Mouse (Mus musculus): ENCODE data around the gene Tgm4. TPM values are rescaled to one million over a fixed set of nuclear protein-coding genes. Genes with fewer than 3 reads are reported as not detected.
A peak's percentile ranks its signal among the peaks of the same experiment; 100 is the strongest.

Tgm4 gene
- polyA plus RNA-seq, 1 experiment, result 0.28 TPM

- no peaks in the 10 kb centered on the region for H3K36me3 ChIP-seq (ENCODE audit: control insufficient read depth, insufficient read depth, low read length)
- peaks cover 3% of the 10 kb centered on the region for H3K4me1 ChIP-seq (ENCODE audit: control insufficient read depth, insufficient read depth, low read length)
- no peak overlapping the region for H3K4me3 ChIP-seq (ENCODE audit: control insufficient read depth, low read depth, low read length)
- H3K27me3 ChIP-seq (ENCODE audit: control insufficient read depth, insufficient read depth, low read length), result no peaks in the 10 kb centered on the region
- no peak overlapping the region for H3K27ac ChIP-seq (ENCODE audit: control insufficient read depth, insufficient read depth, low read depth, low read length)
- TF ChIP-seq CTCF (IDR thresholded peaks at IDR 0.05; ENCODE audit: control insufficient read depth, insufficient read depth, insufficient replicate concordance, low read depth, low read length), result no peak
- no peak for TF ChIP-seq POLR2A (IDR thresholded peaks at IDR 0.05; ENCODE audit: control insufficient read depth, low read depth, low read length)
Observed at GRCm38 (mm10) chr9:123107186-123107585, 72.7 kb downstream of the Tgm4 start.

- Histone ChIP-seq H3K27me3 (ENCODE audit: control insufficient read depth, insufficient read depth, low read length) (no peaks in the 10 kb centered on the region), H3K27ac (ENCODE audit: control insufficient read depth, insufficient read depth, low read depth, low read length) (no peak overlapping the region)
- TF ChIP-seq POLR2A (IDR thresholded peaks at IDR 0.05; ENCODE audit: control insufficient read depth, low read depth, low read length) (no peak), CTCF (IDR thresholded peaks at IDR 0.05; ENCODE audit: control insufficient read depth, insufficient read depth, insufficient replicate concordance, low read depth, low read length) (no peak)
Observed at GRCm38 (mm10) chr9:123109188-123109587, 74.7 kb downstream of the Tgm4 start.

GRCm38 (mm10) chr9:123111751-123112221 is 77.3 kb downstream of the Tgm4 start:
- H3K36me3 ChIP-seq (ENCODE audit: control insufficient read depth, insufficient read depth, low read length), result no peaks in the 10 kb centered on the region
- TF ChIP-seq CTCF (IDR thresholded peaks at IDR 0.05; ENCODE audit: control insufficient read depth, insufficient read depth, insufficient replicate concordance, low read depth, low read length), result no peak
- TF ChIP-seq POLR2A (IDR thresholded peaks at IDR 0.05; ENCODE audit: control insufficient read depth, low read depth, low read length), result no peak
- H3K27me3 ChIP-seq (ENCODE audit: control insufficient read depth, insufficient read depth, low read length), result no peaks in the 10 kb centered on the region
- peaks cover 3% of the 10 kb centered on the region for H3K4me1 ChIP-seq (ENCODE audit: control insufficient read depth, insufficient read depth, low read length)
- H3K27ac ChIP-seq (ENCODE audit: control insufficient read depth, insufficient read depth, low read depth, low read length), result no peak overlapping the region
- H3K4me3 ChIP-seq (ENCODE audit: control insufficient read depth, low read depth, low read length), result no peak overlapping the region

More at GRCm38 (mm10) chr9:123109188-123109587, 74.7 kb downstream of the Tgm4 start:
- Histone ChIP-seq H3K4me1 (ENCODE audit: control insufficient read depth, insufficient read depth, low read length) (peaks cover 3% of the 10 kb centered on the region), H3K36me3 (ENCODE audit: control insufficient read depth, insufficient read depth, low read length) (no peaks in the 10 kb centered on the region), H3K4me3 (ENCODE audit: control insufficient read depth, low read depth, low read length) (no peak overlapping the region)

GRCm38 (mm10) chr9:123112805-123113521 is 78.4 kb downstream of the Tgm4 start, which contains the start of the genes Zdhhc3 and Exosc7:
Gene Zdhhc3 (minus strand): TSS chr9:123113205.
Gene Exosc7 (plus strand): TSS chr9:123113215.
- Histone ChIP-seq H3K4me3 (ENCODE audit: control insufficient read depth, low read depth, low read length) (peak within 1 kb of the TSS; percentile 75), H3K36me3 (ENCODE audit: control insufficient read depth, insufficient read depth, low read length) (no peaks in the 10 kb centered on the region), H3K4me1 (ENCODE audit: control insufficient read depth, insufficient read depth, low read length) (peaks cover 3% of the 10 kb centered on the region), H3K27ac (ENCODE audit: control insufficient read depth, insufficient read depth, low read depth, low read length) (peak within 1 kb of the TSS; percentile 19), H3K27me3 (ENCODE audit: control insufficient read depth, insufficient read depth, low read length) (no peaks in the 10 kb centered on the region)
- TF ChIP-seq CTCF (IDR thresholded peaks at IDR 0.05; ENCODE audit: control insufficient read depth, insufficient read depth, insufficient replicate concordance, low read depth, low read length) (no peak), POLR2A (IDR thresholded peaks at IDR 0.05; ENCODE audit: control insufficient read depth, low read depth, low read length) (peak; percentile 78)

- H3K4me3 ChIP-seq (ENCODE audit: control insufficient read depth, low read depth, low read length), result no peak overlapping the region
- TF ChIP-seq CTCF (IDR thresholded peaks at IDR 0.05; ENCODE audit: control insufficient read depth, insufficient read depth, insufficient replicate concordance, low read depth, low read length) (no peak), POLR2A (IDR thresholded peaks at IDR 0.05; ENCODE audit: control insufficient read depth, low read depth, low read length) (no peak)
- no peak overlapping the region for H3K27ac ChIP-seq (ENCODE audit: control insufficient read depth, insufficient read depth, low read depth, low read length)
- H3K36me3 ChIP-seq (ENCODE audit: control insufficient read depth, insufficient read depth, low read length), result no peaks in the 10 kb centered on the region
- H3K27me3 ChIP-seq (ENCODE audit: control insufficient read depth, insufficient read depth, low read length), result no peaks in the 10 kb centered on the region
- H3K4me1 ChIP-seq (ENCODE audit: control insufficient read depth, insufficient read depth, low read length), result peaks cover 3% of the 10 kb centered on the region
Observed at GRCm38 (mm10) chr9:123113931-123114330, 79.4 kb downstream of the Tgm4 start.

GRCm38 (mm10) chr9:123115566-123115965 is 81.0 kb downstream of the Tgm4 start:
- H3K4me3 ChIP-seq (ENCODE audit: control insufficient read depth, low read depth, low read length), result no peak overlapping the region
- no peak overlapping the region for H3K27ac ChIP-seq (ENCODE audit: control insufficient read depth, insufficient read depth, low read depth, low read length)
- H3K27me3 ChIP-seq (ENCODE audit: control insufficient read depth, insufficient read depth, low read length), result no peaks in the 10 kb centered on the region
- no peaks in the 10 kb centered on the region for H3K36me3 ChIP-seq (ENCODE audit: control insufficient read depth, insufficient read depth, low read length)
- H3K4me1 ChIP-seq (ENCODE audit: control insufficient read depth, insufficient read depth, low read length), result peaks cover 3% of the 10 kb centered on the region
- TF ChIP-seq POLR2A (IDR thresholded peaks at IDR 0.05; ENCODE audit: control insufficient read depth, low read depth, low read length), result no peak
- no peak for TF ChIP-seq CTCF (IDR thresholded peaks at IDR 0.05; ENCODE audit: control insufficient read depth, insufficient read depth, insufficient replicate concordance, low read depth, low read length)

Other genes with a start within 250 kb of the Tgm4 start
- 5.2 and 5.5 TPM in 2 replicates for gene Tcaim, start 229.2 kb upstream of the Tgm4 start, polyA plus RNA-seq (2012; rRNA removed)
- 27.7 and 28.0 TPM in 2 replicates for gene Gm35549, start 190.7 kb upstream of the Tgm4 start, polyA plus RNA-seq (2012; rRNA removed)
- 34.2 and 39.0 TPM in 2 replicates for gene Zfp445, start 168.7 kb upstream of the Tgm4 start, polyA plus RNA-seq (2012; rRNA removed)
- 10.2 and 11.3 TPM in 2 replicates for gene Zkscan7, start 149.0 kb upstream of the Tgm4 start, polyA plus RNA-seq (2012; rRNA removed)
- gene Zfp105, start 111.7 kb upstream of the Tgm4 start, polyA plus RNA-seq (2012; rRNA removed), result 17.3 and 19.9 TPM in 2 replicates
- gene 1110059G10Rik, start 83.7 kb upstream of the Tgm4 start, polyA plus RNA-seq (2012; rRNA removed), result 1.4 and 1.9 TPM in 2 replicates
- 12.9 and 13.7 TPM in 2 replicates for gene Kif15, start 83.7 kb upstream of the Tgm4 start, polyA plus RNA-seq (2012; rRNA removed)
- 7.3 and 8.0 TPM in 2 replicates for gene Tmem42, start 13.4 kb upstream of the Tgm4 start, polyA plus RNA-seq (2012; rRNA removed)
- 20.6 and 24.7 TPM in 2 replicates for gene Zdhhc3, start 78.5 kb downstream of the Tgm4 start, polyA plus RNA-seq (2012; rRNA removed)
- gene Exosc7, start 78.5 kb downstream of the Tgm4 start, polyA plus RNA-seq (2012; rRNA removed), result 15.3 and 20.3 TPM in 2 replicates
- gene Clec3b, start 116.2 kb downstream of the Tgm4 start, polyA plus RNA-seq (2012; rRNA removed), result 7.8 and 14.0 TPM in 2 replicates
- 0.05 and 0.94 TPM in 2 replicates for gene Cdcp1, start 181.3 kb downstream of the Tgm4 start, polyA plus RNA-seq (2012; rRNA removed)
- gene Tmem158, start 226.0 kb downstream of the Tgm4 start, polyA plus RNA-seq (2012; rRNA removed), result 0.26 and 0.70 TPM in 2 replicates

Measured in testis, adult 2 months (tissue).